Mouse (Mus musculus): ENCODE results near the gene Olfr247.
"Not testable (repeated sequence)": the region's sequence is repeated elsewhere in the genome, so short reads cannot be mapped to it uniquely, and the experiment has no call there.

The Olfr247 gene

DNA sequence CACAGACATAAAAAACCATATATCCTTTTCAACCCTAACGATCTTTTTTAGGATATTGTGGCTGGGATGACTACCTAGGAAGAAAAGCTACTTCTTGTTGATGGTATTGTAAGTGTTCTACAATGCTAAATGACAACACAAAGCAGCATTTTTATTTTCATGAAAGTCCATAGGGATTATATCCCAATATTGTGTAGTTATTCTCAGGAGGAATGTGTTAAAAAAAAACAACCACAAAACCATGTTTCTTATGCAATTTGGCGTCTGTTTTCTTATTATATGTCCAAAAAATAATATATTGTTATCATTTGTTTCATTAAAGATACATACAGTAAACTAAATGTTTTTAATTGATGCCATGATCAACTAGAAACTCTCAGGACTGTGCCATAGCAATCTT is at the start of gene Olfr247:
TSS of gene Olfr247 (minus strand) at position 101 of the 400 bp plus-strand sequence.
- not testable (repeated sequence) for DNase-seq (ENCODE audit: extremely low spot score, low spot score)

DNA sequence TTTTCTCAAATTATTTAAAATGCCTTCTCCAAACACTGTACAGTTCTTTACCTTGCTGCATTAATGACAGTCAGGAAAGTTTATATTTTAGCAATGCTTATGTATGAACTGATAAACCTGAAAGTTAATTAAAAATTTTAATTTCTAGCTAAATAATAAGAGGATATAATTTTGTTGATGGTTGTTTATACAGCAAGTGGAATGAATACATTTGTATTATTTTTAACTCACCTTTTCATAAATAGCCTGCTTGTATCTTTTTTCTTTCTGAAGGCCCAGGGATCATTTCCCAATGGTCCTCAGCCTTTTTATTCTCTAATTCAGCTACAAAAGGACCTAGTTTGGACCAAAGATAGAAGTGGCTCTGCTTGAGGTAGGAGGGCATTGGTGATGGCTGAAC is 36.4 kb upstream of the Olfr247 start, which contains the start of gene Olfr820:
TSS of gene Olfr820 (plus strand) at position 301 of the 400 bp plus-strand sequence.
- no peak for DNase-seq (ENCODE audit: extremely low spot score, low spot score)

DNA sequence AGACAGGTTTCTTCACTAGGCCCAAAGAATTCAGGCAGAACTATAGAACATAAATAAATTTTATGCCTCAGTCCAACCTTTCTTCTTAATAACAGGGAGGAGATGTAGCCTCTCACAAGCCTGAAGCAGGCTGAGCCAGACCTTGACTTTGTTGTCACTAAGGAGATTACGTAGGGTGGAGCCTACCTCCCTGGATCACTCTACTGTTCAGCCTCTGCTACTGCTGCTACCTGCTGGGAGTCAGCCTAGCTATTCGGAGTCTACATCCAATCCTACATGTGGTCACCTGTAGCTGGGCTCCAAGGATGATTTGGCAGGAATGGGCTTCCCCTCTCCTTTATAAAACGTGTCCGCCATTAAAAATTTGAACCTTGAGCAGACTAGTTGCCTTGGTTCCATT is 29.4 kb upstream of the Olfr247 start:
- not testable (repeated sequence) for DNase-seq (ENCODE audit: extremely low spot score, low spot score)

DNA sequence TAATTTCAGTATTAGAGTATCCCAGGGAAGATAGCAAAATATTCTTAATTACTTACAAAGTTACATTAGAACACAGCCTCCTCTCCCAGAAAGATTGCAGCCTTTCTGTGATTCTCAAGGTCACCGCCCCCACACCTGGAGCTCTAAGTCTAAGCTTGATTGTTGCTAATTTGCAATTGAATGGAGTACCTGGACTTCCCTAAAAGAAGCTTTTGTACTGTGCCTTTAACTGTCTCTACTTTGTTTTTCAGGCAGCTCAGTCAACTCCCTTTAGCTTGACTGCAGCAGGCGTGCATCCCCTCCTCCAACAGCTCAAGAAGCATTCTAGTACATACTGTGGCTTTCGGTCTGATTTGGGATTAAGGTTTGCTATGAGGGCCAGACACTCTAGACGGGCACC is 28.2 kb upstream of the Olfr247 start:
- DNase-seq (ENCODE audit: extremely low spot score, low spot score), result not testable (repeated sequence)

DNA sequence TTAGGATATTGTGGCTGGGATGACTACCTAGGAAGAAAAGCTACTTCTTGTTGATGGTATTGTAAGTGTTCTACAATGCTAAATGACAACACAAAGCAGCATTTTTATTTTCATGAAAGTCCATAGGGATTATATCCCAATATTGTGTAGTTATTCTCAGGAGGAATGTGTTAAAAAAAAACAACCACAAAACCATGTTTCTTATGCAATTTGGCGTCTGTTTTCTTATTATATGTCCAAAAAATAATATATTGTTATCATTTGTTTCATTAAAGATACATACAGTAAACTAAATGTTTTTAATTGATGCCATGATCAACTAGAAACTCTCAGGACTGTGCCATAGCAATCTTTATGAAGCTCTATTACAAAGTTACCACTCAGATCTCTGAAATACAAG is 9.0 kb upstream of the Olfr247 start, which contains the start of gene Gm10310:
TSS of gene Gm10310 (minus strand) at position 101 of the 400 bp plus-strand sequence.
- DNase-seq (ENCODE audit: extremely low spot score, low spot score), result not testable (repeated sequence)

DNA sequence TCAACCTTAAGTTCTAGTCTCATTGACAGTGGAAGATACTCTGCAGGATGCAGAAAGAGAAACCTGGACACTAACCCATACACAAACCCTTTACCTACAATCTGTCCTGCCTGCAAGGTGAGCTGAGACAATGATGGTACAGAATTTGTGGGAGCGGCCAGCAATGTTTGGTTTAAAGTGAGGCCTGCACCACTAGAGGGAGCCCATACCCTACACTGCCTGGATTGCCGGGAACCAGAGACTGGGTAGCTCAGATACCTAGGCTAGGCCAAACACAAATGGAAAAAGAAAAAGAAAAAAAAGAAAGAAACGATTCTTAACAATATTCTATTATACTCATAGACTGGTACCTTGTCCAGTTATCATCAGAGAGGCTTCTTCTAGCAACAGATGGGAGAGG is 5.9 kb upstream of the Olfr247 start:
- DNase-seq (ENCODE audit: extremely low spot score, low spot score), result not testable (repeated sequence)

DNA sequence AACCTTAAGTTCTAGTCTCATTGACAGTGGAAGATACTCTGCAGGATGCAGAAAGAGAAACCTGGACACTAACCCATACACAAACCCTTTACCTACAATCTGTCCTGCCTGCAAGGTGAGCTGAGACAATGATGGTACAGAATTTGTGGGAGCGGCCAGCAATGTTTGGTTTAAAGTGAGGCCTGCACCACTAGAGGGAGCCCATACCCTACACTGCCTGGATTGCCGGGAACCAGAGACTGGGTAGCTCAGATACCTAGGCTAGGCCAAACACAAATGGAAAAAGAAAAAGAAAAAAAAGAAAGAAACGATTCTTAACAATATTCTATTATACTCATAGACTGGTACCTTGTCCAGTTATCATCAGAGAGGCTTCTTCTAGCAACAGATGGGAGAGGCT is 2.9 kb downstream of the Olfr247 start:
- DNase-seq (ENCODE audit: extremely low spot score, low spot score), result not testable (repeated sequence)

DNA sequence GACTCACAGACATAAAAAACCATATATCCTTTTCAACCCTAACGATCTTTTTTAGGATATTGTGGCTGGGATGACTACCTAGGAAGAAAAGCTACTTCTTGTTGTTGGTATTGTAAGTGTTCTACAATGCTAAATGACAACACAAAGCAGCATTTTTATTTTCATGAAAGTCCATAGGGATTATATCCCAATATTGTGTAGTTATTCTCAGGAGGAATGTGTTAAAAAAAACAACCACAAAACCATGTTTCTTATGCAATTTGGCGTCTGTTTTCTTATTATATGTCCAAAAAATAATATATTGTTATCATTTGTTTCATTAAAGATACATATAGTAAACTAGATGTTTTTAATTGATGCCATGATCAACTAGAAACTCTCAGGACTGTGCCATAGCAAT is 8.8 kb downstream of the Olfr247 start, which contains the start of gene Olfr819:
TSS of gene Olfr819 (minus strand) at position 101 of the 400 bp plus-strand sequence.
- DNase-seq (ENCODE audit: extremely low spot score, low spot score), result not testable (repeated sequence)

DNA sequence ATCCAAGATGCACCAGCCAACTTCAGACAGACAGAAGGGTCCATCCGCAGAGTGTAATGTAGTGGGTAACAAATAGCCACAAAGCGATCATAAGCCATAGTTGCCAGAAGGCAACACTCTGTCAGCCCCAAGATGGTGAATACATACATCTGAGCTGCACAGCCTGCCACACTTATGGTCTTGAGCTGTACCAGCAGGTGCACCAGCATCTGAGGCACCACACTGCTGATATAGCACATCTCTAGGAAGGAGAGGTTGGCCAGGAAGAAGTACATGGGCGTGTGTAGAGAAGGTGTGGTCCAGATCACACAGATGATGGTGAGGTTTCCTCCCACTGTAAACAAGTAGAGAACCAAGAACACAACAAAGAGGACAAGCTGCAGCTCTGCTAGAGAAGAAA is 9.7 kb downstream of the Olfr247 start:
- DNase-seq (ENCODE audit: extremely low spot score, low spot score), result not testable (repeated sequence)

DNA sequence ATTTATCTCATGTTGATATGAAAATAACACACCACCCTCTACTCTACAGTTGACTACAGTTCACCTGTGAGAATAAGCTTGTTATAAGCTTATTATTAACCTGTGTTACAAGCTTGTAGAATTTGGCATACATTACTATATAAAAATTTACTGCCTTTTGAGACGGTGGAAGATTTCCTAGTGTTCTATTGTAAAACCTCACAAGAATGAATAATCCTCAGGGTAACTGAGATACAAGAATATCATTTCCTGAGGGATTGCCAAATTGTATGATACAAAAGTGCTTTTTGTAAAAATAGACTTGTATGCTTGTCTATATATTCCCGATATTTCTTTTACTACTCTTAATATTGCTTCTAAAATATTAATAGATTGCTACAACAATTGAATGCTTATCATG is 26.9 kb downstream of the Olfr247 start, which contains the start of gene Olfr818:
TSS of gene Olfr818 (minus strand) at position 101 of the 400 bp plus-strand sequence.
- DNase-seq (ENCODE audit: extremely low spot score, low spot score), result no peak

Measured in neural tube, embryonic 10.5 days (tissue).